Mouse (Mus musculus): ENCODE data around the gene Slc6a12.

Slc6a12 gene

DNA sequence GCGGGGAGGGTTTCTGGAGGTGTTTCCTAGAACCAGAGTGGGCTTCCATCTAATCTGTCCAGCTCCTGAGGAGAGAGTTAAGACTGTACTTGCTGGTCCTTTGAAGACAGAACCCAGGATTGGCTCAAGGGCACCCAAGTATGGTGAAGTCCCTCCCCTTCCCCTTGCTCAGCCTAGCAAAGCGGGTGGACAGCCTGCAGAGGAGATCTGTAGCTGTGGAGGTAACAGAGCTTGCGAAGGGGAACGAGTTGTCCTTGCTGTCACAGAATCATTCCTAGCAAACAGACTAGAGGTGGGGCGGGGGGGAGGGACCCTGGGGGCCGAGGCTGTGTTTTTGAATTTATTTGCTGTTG is 871 bp downstream of the Slc6a12 start:
- DNase-seq (ENCODE audit: low read depth) = no peak

DNA sequence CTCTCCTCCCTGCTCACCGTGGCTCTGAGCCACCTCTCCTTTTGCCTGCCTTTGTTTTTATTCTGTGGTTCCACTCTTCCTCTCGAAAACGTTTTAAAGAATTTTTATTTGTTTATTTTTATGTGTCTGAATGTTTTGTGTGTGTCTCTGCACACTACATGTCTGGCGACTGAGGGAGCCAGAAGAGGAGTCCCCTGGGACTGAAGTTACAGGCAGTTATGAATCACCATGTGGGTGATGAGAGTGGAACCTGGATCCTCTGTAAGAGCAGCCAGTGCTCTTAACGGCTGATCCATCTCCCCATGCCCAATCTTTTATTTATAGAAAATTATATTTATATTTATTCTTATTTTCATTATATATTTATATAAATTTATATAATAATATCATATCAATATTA is 1.5 kb downstream of the Slc6a12 start:
- DNase-seq (ENCODE audit: low read depth) = no peak

DNA sequence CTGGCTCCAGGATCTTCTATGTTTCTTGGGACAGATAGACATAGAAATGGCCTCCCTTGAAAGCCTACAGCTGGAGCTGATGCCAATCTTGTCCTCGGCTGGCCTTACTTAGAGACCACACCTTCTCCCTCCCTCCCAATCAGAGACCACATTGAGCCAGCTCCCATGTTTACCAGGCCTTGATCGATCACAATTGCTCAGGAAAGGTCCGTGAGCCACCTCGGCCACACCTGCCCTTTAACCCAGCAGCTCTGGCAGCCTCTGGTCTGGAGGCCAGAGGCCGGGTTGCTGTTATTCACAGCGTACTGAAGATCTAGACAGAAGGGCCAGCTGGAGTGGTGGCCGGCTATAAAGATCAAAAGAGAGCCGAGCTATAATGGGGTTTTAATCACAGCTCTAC is 3.6 kb downstream of the Slc6a12 start:
- DNase-seq (ENCODE audit: low read depth) = no peak

DNA sequence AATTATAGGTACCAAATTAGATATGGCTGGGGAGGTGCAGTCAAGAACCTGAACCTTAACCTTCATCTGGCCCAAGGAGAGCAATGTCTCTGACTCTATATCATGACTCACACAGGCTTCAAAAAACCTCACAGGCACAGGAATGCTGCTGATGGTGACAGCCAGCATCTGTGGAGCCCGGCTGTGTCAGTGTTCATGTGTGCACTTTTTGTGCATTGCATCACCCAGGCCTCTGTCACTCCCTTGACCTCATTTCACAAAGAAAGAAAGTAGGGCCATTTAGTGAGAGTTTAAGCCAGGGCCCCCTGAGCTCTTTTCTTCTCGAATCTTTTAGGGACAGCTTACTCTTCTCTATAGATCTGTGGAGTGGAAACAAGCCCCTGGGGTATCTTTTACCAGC is 9.4 kb downstream of the Slc6a12 start:
- no peak for DNase-seq (ENCODE audit: low read depth)

DNA sequence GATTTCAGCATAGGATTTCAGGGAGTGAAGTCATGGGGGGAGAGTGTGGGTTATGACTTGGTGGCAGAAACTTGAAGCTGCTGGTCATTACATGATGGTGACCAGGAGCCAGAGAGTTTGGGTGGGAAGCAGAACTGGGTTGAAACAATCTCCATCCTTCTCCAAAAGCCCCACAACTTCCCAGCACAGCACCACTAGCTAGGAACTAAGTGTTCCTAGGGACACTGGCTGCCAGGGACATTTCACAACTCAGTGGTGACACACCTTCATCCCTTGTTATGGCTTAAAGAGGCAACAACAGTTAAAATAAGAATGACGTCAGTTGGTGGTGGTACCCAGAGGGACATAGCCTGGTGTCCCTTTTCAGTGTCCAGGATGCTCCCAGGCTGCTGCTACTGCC is 13.2 kb downstream of the Slc6a12 start:
- no peak for DNase-seq (ENCODE audit: low read depth)

DNA sequence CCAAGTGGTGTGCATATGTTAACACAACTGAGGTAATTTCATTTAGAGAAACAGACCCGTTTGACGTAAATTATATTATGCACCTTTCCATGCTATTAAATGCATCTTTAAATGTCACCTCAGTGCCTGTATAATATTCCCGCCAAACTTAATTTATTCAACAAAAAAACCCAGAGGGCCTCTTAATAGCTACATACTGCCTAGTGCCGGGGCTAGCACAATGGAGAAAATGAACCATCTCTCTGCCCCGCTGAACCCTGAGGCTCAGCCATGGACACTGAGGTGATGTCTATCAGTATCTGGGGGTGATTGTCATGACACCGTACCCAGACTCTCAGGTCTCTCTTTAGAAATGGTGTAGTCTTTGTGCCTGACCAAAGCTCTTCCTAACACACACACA is 14.4 kb downstream of the Slc6a12 start:
- no peak for DNase-seq (ENCODE audit: low read depth)

DNA sequence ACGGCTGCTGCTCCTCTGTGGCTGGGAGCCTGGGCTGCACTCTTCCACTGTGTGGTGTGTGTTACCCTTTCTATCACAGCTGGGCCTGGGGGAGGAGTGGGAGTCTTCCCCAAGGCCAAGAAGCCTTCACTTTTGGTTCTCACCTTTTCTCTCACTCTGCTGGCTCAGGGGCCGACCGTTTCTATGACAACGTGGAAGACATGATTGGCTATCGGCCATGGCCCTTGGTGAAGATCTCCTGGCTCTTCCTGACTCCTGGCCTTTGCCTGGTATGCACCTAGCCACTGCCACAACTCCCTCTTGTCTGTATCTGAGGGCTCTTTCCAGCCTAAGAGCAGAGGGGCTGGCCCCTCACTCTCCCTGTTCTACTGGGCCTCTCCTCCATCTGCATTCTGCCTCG is 20.2 kb downstream of the Slc6a12 start:
- no peak for DNase-seq (ENCODE audit: low read depth)

DNA sequence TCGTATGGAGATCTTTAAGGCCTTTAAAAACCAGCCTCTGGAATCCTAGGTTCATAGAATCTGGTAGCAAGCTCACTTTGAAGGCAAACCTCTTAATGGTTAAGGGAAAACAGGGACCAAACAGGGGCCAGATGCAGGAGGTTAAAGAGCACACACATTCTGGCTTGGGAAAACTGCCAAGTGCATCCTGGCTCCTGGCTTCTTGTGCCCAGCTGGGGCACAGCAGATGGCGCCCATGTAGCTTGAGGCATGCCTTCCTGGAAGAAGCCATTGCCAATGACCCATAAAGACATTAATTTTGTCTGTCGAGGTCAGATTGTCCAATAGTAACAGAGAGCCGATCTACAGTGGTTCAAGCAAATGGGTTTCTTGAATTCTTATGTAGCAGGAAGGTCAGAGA is 21.1 kb downstream of the Slc6a12 start:
- DNase-seq (ENCODE audit: low read depth) = no peak

DNA sequence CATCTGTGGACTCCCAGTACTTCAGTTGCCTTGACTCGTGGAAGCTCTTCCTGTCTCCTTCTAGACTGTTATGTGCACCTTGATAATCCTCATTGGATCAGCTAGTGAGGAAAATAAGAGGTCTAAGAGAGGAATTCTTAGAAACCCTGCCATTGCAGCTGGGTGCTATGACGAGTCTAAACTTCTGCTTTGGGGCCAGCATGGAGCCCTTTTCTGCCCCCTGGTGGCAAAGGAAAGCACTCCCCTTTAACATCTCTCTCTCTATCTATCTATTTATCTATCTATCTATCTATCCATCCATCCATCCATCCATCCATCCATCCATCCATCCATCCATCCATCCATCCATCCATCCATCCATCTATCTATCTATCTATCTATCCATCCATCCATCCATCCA is 23.7 kb downstream of the Slc6a12 start:
- peak; percentile 51 for DNase-seq (ENCODE audit: low read depth)

DNA sequence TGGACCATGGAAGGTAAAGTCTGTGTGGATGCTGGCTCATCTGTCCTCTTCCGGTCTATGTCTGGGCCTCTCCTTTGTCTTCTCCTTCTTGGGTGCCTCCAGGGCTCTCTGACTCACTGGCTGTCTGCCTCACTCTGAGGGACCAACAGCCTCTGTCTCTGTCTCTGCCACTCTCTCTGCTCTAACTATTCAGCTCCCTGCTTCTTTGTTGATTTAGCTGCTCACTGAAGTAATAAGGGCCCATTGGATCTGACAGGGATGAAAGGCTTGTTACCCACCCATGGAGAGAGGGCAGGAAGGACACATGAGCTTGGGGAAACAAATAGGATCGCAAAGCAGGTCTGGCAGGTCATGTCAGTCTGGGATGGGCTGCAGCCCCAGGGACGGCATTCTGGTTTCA is 24.2 kb downstream of the Slc6a12 start:
- no peak for DNase-seq (ENCODE audit: low read depth)

DNA sequence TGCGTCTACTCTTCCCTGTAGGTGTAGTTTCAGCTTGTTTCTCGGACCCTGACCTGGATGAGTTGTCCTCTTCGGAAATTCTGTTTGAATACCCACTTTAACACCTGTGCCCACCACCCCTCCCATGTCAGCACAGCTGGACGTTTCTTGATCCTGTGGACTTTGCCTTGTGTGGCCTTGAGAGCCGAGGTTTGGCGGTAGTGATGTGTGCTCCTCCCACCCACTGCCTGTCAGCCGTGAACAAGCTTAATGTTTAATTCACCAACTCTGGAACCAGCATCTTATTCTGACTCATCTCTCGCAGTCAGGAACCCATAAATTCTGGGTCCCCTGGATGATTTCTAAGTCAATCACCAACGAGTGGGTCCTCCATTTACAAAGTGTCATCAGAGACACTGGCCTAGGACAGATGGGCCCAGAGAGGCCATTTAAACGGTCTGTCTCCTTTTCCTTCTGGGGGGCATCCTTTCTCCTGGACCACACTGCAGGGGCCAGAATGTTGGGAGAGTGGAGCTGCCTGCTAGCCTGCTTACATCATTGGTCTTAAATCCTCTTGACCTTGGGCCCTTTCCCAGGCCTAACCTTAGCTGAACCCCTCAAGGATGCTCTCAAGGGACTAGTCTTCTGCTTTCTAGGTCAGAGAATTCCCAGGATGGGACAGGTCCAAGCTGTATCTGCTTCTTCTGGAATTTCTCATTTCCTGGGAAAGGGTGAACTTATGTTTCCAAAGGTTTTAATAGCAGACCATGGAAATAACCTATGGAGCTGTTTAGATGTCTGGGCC is 28.5 kb downstream of the Slc6a12 start:
- DNase-seq (ENCODE audit: low read depth) = no peak

DNA sequence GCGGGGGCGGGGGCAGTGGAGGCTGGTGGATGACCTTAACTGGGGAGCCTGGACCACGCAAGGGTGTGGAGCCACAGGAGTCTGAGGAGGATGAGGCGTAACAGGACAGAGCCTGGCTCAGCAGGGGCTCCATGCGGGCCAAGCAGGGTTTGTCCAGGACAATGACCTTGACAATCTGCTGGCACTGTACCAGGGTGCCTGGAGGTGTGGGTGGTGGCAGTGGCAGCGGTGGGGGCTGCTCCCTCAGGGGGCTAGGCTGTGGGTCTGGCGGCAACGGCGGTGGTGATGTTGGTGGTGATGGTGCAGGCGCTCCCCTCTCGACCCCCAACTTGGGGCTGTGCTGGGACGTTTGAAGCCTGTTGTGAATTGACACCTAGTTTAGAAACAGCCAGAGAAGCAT is 33.3 kb downstream of the Slc6a12 start:
- no peak for DNase-seq (ENCODE audit: low read depth)

DNA sequence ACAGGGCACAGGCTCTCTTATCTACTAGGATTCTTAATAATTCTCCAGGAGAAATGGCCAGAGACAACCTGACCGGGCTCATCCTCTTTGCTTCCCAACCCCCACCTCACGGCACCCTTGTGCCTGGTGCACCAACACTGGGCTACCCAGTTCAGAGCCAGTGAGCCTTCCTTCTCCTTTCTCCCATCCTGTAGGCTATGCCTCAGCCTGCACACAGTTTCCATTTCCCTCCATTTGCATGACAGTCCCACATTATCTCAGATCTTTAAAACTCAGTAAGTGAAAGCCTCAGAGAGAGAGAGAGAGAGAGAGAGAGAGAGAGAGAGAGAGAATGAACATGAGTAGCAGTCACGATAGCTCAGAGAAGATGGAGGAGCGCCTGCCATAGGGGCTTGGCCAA is 35.4 kb downstream of the Slc6a12 start:
- no peak for DNase-seq (ENCODE audit: low read depth)

DNA sequence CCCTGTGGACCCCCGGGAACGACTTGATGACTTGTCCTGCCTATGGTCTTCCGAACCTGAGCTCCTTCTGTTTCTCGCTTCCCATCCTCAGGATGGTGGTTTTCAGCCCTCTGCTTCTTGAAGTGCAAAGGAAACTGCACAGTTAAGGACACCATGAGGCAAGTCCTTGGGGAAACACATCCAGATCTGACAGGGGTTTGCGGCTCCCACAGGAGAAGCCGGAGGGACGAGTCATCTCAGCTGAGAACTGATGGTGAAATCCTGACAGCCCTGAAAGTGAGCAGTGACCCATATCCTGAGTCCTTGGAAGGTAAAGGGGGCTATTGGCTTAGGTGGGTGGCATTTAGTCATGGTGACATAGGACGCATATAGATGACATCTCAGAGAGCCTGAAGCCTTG is 37.7 kb downstream of the Slc6a12 start:
- no peak for DNase-seq (ENCODE audit: low read depth)

DNA sequence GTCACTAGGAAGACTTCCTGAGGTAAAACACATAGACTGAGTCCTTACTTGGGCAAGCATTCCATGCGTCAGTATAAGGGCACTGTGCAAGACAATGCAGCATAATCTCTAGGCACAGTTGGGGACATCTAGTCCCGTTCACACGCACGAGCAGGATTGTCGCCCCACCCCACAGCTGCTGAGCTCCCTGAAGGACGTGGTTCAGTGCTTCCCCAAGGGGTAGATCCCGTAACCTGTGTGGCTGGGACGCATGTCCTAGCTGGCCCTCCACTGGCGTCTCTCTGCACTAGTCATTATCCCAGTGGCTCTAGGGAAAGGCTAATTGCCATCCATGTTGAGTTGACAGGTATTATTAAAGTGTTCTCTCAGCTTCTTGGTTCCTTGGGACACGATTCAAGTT is 39.2 kb downstream of the Slc6a12 start:
- no peak for DNase-seq (ENCODE audit: low read depth)

DNA sequence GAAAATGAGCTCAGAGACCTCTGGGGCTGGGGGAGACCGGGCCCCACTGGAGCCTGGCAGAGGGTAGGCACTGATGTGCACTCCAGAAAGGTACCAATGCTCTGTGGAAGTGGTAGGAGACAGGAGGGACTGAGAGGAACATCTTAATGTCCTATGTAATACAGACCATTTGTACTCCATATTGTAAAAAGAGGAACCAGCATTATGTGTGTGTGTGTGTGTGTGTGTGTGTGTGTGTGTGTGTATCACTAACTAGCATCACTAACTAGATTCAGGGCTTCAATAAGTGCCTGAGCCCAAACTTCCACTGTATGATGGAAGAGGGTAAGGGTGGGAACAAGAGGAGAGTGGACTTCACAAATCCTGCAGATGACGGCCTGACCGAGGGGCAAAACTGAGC is 42.5 kb downstream of the Slc6a12 start:
- no peak for DNase-seq (ENCODE audit: low read depth)

DNA sequence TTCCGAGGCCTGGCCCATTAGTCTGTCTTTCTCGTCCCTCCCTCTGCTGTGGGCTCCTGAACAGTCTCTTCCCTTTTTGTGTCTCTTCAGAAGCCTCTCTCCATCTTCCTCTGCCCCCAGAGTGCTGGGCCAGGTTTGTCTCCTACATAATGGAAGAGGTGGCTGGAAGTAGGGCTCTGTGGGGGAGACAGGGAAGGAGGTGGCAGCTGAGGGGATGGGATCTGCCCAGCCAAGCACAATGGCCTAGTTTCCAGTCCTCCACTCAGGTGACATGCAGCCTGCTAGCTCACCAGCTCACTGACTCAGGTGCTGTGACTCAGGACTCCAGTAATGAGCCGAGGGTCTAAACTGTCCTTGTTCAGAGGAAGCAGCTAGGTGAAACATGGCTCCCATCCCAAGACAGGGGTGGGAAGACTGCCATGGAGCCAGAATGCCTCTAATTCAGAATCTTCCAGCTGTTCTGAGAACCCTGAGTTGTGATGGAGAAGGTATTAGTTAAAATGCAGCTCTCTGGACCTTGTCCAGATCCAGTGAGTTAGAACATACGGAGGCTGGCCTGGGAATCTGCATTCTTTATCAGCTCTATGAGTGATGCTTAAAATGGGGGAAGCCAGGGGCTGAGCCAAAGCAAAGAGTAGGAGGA is 49.9 kb downstream of the Slc6a12 start:
- DNase-seq (ENCODE audit: low read depth) = no peak

DNA sequence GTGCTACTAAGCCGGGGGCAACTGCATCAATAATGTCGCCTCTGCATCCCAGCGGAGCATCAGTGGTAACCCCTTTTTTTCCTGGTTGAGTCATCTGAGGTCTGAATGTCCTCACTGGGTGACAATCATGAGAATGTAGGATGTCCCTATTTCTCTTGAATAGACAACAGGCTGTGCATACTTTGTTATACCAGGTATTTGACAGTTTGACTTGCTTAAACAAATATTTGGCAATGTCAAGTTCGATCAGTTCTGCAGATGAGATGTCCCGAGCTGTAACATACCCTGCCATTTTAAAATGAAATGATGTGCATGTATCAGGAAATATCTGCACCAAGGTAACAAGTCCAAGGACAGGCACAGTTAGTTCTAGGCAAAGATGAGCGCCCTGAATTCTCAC is 58.3 kb downstream of the Slc6a12 start:
- DNase-seq (ENCODE audit: low read depth) = no peak

DNA sequence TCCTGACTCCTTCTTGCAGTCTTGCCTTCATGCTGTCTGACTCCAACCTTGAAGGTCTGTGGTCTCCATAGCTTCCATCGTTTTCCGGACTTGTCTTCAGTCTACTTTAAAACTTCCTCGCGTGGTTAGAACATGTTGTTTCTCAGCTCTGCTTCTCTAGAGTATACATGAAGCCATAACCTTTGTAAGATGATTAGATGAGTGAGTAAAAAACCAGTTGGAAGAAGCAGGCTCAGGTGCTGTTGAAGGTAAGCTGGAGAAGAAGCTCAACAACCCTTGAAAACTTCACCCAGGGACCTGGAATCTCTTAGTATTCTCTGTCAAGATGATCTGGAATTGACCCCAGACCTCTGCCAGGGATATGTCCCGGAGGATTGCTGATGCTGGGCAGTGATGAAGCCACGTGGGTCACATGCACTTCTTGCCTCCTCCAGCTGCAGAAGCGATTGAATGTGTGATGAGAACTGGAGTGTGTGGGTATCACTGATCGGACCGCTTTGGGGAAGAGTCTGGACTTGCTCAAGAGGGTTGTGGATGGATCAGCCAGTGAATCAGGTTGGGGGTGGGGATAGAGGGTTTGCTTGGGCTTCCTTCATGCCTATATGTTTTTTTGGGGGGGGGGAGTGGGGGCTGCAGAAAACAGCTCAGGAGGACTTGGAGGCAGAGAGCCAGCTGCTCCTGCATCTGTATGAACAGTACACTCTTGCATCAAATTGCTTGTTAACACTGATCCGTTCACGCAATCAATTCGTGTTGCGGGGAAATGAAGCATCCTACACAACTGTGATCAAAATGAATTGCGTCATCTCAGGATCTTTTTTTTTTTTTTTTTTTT is 59.2 kb downstream of the Slc6a12 start:
- no peak for DNase-seq (ENCODE audit: low read depth)

DNA sequence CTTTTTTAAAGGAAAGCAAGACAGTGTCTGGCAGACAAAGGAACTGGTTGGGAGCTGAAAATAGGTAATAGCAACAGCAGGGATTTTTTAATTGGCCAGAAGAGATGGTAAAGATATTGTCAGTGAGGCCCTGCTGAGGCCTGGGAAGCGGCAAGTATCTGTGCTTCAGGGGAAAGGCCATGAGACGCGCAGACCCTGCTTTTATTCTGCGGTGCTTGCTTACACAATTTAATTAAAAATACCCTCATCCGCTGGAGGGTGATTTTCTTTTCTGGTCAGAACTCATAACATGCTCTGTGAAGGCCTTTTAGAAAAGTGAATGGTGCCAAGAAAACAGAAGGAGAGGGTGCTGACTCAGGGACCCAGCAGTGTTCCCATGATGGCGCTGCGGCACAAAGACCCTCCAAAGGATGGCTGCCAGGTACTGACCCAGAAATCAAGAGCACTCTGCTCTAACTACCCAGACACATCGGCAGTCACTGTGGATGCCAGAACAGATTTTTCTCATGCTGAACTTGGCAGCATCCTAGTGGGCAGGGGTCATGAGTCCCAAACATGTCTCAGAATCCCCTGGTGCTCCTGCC is 59.9 kb downstream of the Slc6a12 start:
- no peak for DNase-seq (ENCODE audit: low read depth)

DNA sequence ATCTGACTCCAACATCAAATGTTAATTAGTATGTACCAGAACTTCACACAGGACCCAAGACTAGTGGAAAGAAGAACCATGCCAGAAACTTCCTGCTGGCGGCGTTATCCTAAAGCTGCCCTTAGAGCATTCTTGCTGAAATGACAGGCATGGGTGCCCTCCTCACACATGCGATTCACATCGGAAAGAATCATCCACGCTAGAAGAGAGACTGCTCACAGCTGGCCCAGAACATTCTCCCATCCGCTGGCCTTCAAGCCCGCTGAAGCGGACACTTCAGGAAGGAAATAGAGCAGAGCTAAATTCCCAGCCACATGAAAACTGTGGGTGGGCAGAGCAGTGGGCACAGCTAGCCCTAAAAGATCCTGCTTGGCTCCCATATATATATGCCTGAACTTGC is 62.4 kb downstream of the Slc6a12 start:
- no peak for DNase-seq (ENCODE audit: low read depth)

DNA sequence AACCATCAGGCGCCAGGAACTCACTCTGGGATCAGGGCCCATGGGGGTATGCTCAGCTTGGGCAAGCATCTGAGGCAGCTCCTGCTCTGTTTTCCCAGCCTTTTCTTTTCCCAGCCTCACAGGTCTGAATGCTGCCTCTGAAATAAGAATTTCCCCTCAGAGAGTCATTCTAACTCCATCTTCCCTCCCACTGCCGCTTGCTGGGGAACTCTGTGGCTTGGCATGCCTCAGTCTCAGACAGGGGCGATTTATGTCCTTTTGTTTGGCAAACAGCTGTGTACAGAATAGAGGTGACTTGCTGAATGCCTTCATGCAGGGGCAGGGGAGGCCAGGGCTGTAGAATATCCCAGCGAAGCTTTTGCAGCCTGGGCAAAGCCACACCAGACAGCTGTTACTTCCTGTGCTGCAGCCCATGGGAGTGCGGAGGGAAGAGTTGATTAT is 64.7 kb downstream of the Slc6a12 start:
- no peak for DNase-seq (ENCODE audit: low read depth)

All from naive thymus-derived CD4-positive, alpha-beta T cell, adult 2 months (primary cell).